Mouse (Mus musculus): ENCODE results near the gene Adgrf1.

Adgrf1 gene

GRCm38 (mm10) chr17:43362362-43362761 lies 92.2 kb downstream of the Adgrf1 start:
- no peak for DNase-seq (ENCODE audit: low spot score in 2 of 2)

DNA sequence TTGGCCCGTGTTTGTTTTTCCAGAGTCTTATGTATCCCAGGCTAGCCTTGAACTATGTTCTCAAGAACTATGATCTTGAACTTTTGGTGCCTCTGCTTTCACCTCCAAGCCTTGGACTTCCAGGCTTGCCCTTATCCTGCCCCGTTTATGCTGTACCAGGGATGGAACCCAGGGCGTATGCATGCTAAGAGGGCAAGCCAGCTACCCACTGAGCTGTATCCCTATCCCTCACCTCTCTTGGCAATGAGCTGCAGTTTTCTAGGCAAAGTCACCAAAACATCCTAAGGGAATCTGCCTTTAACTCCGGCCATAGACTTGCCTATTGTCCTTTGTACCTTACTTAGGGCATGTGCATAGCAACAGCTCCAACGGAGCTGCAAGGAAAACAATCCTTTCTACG lies 92.8 kb downstream of the Adgrf1 start:
- no peak for DNase-seq (ENCODE audit: low spot score in 2 of 2)

- no peak for DNase-seq (ENCODE audit: low spot score in 2 of 2)
Measured at GRCm38 (mm10) chr17:43363921-43364320, 93.8 kb downstream of the Adgrf1 start.

GRCm38 (mm10) chr17:43365297-43365696 lies 95.2 kb downstream of the Adgrf1 start:
- no peak for DNase-seq (ENCODE audit: low spot score in 2 of 2)

DNA sequence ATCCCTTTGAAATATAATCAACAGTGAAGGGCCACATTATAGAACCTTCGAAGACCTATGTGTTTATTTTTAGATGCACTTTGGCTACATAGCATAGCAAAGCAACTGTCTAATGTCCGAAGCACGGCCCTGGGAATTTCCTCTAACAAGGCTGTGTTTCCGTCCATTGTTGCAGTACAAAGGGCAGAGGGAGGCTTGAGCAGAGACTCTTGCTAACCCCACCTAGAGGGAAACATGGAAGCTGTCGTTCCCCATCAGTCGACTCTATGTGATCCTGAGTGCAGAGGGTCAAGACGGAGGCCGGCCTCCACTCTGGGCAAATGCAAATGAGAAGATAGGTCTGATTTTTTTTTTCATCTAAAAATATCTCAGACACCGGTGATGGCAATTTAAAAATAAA lies 96.4 kb downstream of the Adgrf1 start:
- no peak for DNase-seq (ENCODE audit: low spot score in 2 of 2)

DNA sequence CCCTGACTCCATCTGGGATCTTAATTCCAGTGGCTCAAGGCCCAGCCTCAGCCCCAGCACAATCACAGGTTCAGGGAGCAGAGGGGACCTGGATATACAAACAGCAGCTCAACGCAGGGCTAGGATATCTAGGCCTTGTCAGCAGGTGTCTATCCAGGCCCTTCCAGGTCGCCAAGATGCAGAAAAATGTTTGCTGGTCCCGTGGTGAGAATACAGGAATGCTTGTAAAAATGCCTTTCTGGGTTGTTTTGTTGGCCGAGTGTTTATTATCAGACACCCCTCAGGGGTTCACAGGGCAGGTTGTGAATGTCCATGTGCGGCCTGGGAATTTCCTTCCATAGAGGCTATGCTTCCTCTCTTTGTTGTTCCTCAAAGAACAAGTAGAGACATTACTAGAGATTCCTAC lies 98.0 kb downstream of the Adgrf1 start:
- DNase-seq (ENCODE audit: low spot score in 2 of 2), result no peak

- DNase-seq (ENCODE audit: low spot score in 2 of 2), result no peak
Measured at GRCm38 (mm10) chr17:43372604-43373003, 102.5 kb downstream of the Adgrf1 start.

GRCm38 (mm10) chr17:43374020-43374419 lies 103.9 kb downstream of the Adgrf1 start:
- DNase-seq (ENCODE audit: low spot score in 2 of 2), result no peak

All from frontal cortex, postnatal 36 days (tissue).